Mouse (Mus musculus): Measurements from ENCODE around the gene Bex2. TPM values are rescaled to one million over a fixed set of nuclear protein-coding genes. Genes with fewer than 3 reads are reported as not detected.
A peak's percentile ranks its signal among the peaks of the same experiment; 100 is the strongest.
"Not testable (repeated sequence)": the region's sequence is repeated elsewhere in the genome, so short reads cannot be mapped to it uniquely, and the experiment has no call there.

The Bex2 gene
- 1.1 TPM in 1 of 2 replicates, not detected in the other for polyA plus RNA-seq (2012; ENCODE audit: insufficient read depth, low replicate concordance)

DNA sequence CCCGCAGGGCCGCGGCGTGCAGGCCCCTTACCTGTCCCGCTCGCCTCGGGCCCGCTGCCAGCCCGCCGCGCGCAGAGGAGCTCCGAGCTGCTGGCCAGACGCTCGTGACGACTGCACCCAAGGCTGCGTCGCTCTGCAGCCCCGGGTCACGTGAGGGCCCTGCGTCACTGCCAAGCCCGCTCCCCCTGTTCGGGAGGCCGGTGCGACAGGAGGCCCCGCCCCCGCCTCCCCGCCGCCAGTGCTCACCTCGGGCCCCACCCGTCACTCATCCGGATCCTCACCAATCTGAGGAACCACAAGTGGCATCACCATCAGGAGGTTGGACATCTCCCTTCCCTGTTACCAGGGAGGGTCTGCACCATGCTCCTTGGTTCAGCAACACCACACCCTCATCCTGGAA is at the start of gene Bex2:
Gene Bex2, minus strand, starts transcription at position 217 of the 400 bp plus-strand sequence.
- not testable (repeated sequence) for H3K36me3 ChIP-seq (replicated peaks; ENCODE audit: low read length); H3K9me3 ChIP-seq; H3K27me3 ChIP-seq (replicated peaks); H3K4me3 ChIP-seq (replicated peaks); H3K4me1 ChIP-seq

DNA sequence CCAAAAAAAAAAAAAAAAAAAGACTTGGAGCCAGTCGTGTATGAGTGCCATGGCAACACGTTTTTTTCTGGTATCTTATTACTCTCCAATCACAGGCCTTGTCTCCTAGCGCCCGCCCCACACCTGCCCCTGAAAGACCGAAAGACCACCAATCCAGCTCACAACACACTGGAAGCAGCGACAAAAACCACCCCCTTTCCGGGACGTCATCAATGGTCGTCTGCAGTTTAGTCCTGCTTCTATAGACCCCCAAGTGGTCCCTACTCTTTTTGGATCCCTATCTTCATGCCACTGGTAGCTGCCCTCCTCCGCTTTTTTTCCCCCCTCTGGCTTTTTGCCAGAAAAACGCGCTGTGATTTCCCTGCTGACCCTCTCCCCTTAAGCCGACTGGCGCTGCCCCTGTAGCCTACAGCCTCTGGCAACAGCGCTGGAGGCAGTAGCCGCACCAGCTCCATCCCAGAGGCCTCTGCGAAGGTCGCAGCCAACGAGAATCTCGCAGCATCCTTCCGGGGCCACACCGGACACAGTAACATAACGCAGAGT is 47.5 kb upstream of the Bex2 start:
- Histone ChIP-seq H3K4me1 (peaks cover 5% of the 10 kb centered on the region), H3K36me3 (replicated peaks; ENCODE audit: low read length) (no peaks in the 10 kb centered on the region), H3K27me3 (replicated peaks) (peaks cover 12% of the 10 kb centered on the region), H3K4me3 (replicated peaks) (peak overlapping the region; percentile 10), H3K9me3 (no peaks in the 10 kb centered on the region)
- no peak for TF ChIP-seq FLI1 (IDR thresholded peaks at IDR 0.05; ENCODE audit: low read length)
- no peak for TF ChIP-seq GATA1 (IDR thresholded peaks at IDR 0.05; ENCODE audit: borderline replicate concordance, low read length)

DNA sequence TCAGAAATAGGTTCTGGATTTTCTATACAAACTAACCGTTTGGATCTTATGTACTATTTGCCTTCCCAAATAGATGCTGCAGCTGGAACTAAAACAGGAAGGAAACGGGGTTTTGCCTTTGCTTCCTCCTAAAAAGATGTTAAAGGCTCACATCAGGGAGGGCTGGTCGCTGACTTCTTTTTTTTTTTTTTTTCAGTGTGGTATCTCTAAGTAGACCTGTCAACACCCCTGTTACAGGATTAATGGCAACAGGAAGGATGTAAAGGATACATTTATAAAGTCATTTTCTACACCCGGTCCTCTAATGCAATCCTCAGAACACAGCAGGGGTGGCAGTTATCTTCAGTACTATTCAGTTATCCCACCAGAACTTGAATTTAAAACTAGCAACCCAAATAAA is 47.0 kb upstream of the Bex2 start:
- Histone ChIP-seq H3K36me3 (replicated peaks; ENCODE audit: low read length) (no peaks in the 10 kb centered on the region), H3K9me3 (no peaks in the 10 kb centered on the region), H3K4me3 (replicated peaks) (no peak overlapping the region), H3K27me3 (replicated peaks) (peaks cover 12% of the 10 kb centered on the region), H3K4me1 (peaks cover 5% of the 10 kb centered on the region)
- TF ChIP-seq GATA1 (IDR thresholded peaks at IDR 0.05; ENCODE audit: borderline replicate concordance, low read length) (no peak), FLI1 (IDR thresholded peaks at IDR 0.05; ENCODE audit: low read length) (no peak)

DNA sequence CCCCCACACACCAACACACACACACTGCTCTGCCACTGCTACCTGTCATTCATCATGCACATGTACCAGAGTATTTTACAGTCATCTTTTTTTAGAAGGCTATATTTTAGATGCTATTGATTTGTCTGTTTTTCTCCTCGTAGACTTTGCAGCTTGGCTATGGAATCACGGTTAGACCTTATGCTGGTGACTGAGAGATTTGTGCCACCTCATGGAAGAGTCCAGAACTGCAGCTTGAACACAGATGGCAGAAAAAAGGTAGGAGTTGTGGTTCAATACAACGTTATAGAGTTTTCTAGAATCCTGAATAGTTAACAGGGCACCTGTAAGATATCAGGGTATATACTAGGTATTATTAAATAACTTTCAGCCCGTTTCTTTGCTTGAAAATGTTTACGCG is 39.9 kb upstream of the Bex2 start:
- TF ChIP-seq GATA1 (IDR thresholded peaks at IDR 0.05; ENCODE audit: borderline replicate concordance, low read length) (no peak), FLI1 (IDR thresholded peaks at IDR 0.05; ENCODE audit: low read length) (no peak)
- Histone ChIP-seq H3K9me3 (no peaks in the 10 kb centered on the region), H3K27me3 (replicated peaks) (peaks cover 10% of the 10 kb centered on the region), H3K4me3 (replicated peaks) (no peak overlapping the region), H3K4me1 (no peaks in the 10 kb centered on the region), H3K36me3 (replicated peaks; ENCODE audit: low read length) (no peaks in the 10 kb centered on the region)

DNA sequence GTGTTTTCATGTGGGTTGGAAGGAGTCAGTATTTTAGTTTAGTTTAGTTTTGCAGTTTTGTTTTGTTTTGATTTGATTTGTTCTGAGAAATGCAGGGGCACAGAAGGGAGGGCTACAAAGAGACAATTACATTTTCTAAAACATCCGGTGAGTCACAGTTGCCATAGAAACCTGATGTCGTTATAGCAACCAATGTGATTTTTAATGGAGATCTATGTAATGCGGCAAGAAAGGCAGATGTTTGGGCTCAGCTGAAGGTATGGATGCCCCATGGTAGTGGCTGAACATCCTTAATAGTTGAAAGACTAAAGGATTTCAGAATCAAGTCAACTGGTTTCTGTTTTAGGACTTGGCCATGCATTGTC is 36.7 kb upstream of the Bex2 start:
- Histone ChIP-seq H3K9me3 (no peaks in the 10 kb centered on the region), H3K36me3 (replicated peaks; ENCODE audit: low read length) (no peaks in the 10 kb centered on the region), H3K4me3 (replicated peaks) (no peak overlapping the region), H3K27me3 (replicated peaks) (peaks cover 10% of the 10 kb centered on the region), H3K4me1 (no peaks in the 10 kb centered on the region)
- TF ChIP-seq FLI1 (IDR thresholded peaks at IDR 0.05; ENCODE audit: low read length) (no peak), GATA1 (IDR thresholded peaks at IDR 0.05; ENCODE audit: borderline replicate concordance, low read length) (no peak)

DNA sequence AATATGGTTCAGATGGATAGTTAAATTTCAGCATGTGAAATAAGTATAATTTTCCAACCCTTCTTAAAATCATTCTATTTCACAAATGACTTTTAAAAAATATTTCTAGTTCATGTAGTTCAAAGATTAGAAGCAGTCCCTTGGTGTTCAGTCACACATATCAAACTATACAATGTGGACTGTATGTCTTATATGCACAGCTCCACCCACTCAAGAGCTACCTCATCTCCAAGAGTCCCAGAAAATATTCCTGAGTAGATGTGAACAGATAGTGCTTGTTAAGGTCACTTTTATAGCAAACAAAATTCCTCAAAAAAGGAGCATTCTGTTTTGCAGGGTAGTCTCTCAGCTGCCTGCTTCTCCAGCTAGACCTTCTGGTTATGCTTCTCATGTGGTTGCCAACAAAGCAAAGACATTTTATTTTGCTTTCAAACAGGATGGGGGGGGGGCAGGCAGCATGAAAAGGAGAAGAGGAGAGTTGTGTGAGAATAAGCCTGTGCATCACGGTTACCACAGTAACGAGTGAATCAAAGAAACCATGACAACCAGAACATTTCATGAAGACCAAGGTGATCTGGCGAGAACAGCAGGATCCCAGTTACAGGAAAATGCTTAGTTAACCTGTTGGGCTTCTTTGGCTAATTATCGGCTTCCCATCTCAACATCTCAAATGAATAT is 36.1 kb upstream of the Bex2 start:
- Histone ChIP-seq H3K9me3 (no peaks in the 10 kb centered on the region), H3K4me1 (no peaks in the 10 kb centered on the region), H3K36me3 (replicated peaks; ENCODE audit: low read length) (no peaks in the 10 kb centered on the region), H3K4me3 (replicated peaks) (no peak overlapping the region), H3K27me3 (replicated peaks) (peaks cover 6% of the 10 kb centered on the region)
- TF ChIP-seq GATA1 (IDR thresholded peaks at IDR 0.05; ENCODE audit: borderline replicate concordance, low read length) (no peak), FLI1 (IDR thresholded peaks at IDR 0.05; ENCODE audit: low read length) (no peak)

DNA sequence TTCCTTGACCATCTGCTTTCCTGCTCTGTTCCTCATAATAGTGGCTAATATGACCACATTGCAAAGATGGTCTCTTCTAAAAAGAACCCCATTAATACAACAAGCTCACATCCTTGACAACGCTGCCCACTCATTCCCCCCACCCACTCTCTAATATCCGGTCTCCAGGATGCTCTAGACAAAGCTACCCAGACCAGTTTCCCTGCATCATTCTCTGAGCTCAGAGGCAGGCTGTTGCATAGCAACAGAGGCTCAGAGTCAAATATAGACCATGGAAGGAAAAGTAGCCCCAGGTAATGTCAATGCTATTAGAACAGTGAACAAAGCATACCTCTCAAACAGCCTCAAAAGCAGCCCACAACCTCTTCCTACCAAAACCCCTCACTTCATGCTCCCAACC is 26.4 kb upstream of the Bex2 start:
- Histone ChIP-seq H3K27me3 (replicated peaks) (no peaks in the 10 kb centered on the region), H3K4me3 (replicated peaks) (no peak overlapping the region), H3K9me3 (no peaks in the 10 kb centered on the region), H3K4me1 (no peaks in the 10 kb centered on the region), H3K36me3 (replicated peaks; ENCODE audit: low read length) (no peaks in the 10 kb centered on the region)
- TF ChIP-seq GATA1 (IDR thresholded peaks at IDR 0.05; ENCODE audit: borderline replicate concordance, low read length) = no peak
- TF ChIP-seq FLI1 (IDR thresholded peaks at IDR 0.05; ENCODE audit: low read length) = no peak

DNA sequence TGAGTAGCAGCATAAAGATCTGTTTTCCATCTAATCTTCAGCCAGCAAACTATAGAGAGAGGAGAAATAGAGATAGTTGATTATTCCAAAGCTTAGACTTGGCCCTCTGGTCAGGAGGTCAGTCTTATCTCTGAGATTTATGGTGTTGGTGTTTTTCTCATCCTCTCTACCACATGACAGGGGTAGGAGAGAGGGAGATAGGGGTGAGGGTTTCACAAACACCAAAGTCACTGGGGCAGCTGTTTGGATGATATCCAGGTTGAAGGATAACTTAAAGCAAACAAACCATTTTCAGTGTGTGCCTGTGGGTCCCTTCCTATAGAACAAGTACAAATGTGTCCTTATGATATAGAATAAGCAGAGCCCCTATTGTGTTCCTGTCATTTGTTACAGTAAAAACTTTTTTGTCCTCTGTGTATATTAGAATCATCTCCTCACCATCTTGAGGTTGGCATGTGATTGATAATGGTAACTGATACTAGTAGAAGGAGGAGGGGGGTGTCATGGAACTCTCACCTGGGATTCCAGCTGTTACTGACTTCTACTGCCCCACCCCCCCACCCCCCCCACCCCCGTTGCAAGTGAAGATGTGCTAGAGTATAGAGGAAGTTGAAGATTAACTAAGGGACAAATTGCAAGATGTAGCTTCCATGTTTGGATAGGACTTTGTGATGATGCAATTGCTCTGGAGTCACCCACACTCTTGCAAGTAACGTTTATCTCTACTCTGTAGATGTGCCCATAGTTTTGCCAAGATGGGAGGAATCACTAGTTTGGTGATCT is 24.7 kb upstream of the Bex2 start:
- no peaks in the 10 kb centered on the region for H3K4me1 ChIP-seq
- H3K27me3 ChIP-seq (replicated peaks) = peaks cover 1% of the 10 kb centered on the region
- TF ChIP-seq GATA1 (IDR thresholded peaks at IDR 0.05; ENCODE audit: borderline replicate concordance, low read length) (no peak), FLI1 (IDR thresholded peaks at IDR 0.05; ENCODE audit: low read length) (no peak)
- no peak overlapping the region for H3K4me3 ChIP-seq (replicated peaks)
- no peaks in the 10 kb centered on the region for H3K36me3 ChIP-seq (replicated peaks; ENCODE audit: low read length)
- H3K9me3 ChIP-seq = no peaks in the 10 kb centered on the region

DNA sequence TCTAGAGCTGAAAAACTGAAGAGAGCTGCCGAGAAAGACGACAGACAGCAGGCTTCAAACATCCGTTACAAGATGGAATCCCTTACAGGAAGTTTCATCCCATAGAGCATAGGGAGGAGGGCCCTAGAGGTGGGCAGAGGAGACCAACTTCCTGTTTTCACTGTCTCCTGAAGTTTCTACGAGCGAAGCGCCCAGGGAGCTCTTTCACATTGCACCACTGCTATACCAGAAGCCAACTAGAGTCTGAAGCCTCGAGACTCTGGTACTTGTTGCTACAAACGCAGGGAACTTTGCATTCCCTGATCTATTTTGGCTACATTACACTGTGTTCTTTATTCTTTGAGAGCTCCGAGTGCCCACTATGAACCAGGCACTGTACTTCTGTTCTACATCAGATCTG is 17.1 kb upstream of the Bex2 start, which contains the start of gene Nxf3:
Gene Nxf3, minus strand, starts transcription at position 101 of the 400 bp plus-strand sequence.
- Histone ChIP-seq H3K9me3 (no peaks in the 10 kb centered on the region), H3K36me3 (replicated peaks; ENCODE audit: low read length) (no peaks in the 10 kb centered on the region), H3K4me3 (replicated peaks) (no peak within 1 kb of the TSS), H3K27me3 (replicated peaks) (peaks cover 1% of the 10 kb centered on the region), H3K4me1 (no peaks in the 10 kb centered on the region)
- TF ChIP-seq FLI1 (IDR thresholded peaks at IDR 0.05; ENCODE audit: low read length) = no peak
- TF ChIP-seq GATA1 (IDR thresholded peaks at IDR 0.05; ENCODE audit: borderline replicate concordance, low read length) = no peak

DNA sequence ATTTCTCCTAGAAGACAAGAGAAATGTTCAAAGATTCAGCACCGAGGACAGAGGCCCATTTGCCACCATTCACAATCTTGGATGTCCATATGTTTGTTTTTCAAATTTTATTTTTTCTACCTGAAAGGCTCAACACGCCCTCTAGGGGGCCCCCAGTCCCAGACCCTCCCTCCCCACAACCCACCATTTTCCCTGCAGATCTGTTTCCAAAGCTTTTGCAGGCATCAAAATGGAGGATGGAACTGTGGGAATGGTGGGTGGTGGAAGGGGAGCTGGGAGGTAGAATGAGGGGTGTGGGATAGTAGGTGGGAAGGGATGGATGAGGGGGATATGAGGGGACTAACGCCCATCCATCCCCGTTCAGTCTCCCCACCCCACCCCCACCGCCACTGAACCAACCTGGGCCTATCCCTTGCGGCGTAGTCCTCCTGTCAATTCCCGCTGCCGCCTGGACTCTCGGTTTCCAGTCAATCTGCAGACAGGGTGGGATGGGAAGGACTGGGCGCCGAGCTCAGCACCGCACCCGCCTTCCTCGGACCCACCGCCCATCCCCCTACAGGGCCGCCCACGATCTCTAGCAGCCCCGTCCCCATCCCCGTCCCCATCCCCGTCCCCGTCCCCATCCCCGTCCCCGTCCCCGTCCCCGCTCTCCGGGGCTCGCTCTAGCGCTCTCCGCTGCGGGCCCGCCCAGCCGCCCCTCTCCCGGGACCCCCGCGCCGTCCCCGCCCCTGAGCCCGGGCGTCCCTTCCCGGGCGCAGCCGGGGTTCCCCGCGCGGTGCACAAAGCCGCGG is 640 bp downstream of the Bex2 start:
- not testable (repeated sequence) for H3K9me3 ChIP-seq; H3K4me1 ChIP-seq; H3K4me3 ChIP-seq (replicated peaks); H3K27me3 ChIP-seq (replicated peaks); H3K36me3 ChIP-seq (replicated peaks; ENCODE audit: low read length)

Data from megakaryocyte, embryonic 14.5 days (primary cell).